In the genomic region with DNA sequence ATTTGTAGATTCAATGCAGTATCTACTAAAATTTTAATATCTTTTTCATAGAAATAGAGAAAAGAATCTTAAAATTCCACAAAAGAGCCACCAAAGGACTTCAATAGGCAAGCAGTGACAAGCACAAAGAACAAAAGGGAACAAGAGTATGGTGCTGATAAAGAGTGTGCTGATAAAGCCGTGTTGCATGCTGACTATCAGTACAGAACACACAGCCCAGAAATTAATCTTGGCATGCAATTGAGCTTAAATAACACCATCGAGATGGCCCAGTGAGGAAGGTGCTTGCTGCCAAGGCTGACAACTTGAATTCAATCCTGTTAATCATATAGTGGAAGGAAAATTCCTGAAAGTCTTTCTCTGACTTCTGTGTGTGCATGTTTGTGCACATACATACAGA, we compare ENCODE assay signal across 18 mouse cellular contexts. TPM values are rescaled to one million over a fixed set of nuclear protein-coding genes. Genes with fewer than 3 reads are reported as not detected.
DNase-seq lines count a peak whose midpoint lies in the region; ATAC-seq and TF ChIP-seq lines count a peak whose summit lies in the region.
"Had no signal": no experiment of that assay in that cellular context is flagged by ENCODE, and none has a peak within 500 bp of the region (broad histone marks: within the 10 kb centered on the region; RNA-seq: fewer than 3 reads in every experiment).

No protein-coding gene starts in this region.

- H3K4me3 ChIP-seq in heart, embryonic 11.5 days (ENCODE audit: low read depth, low read length) = no peak overlapping the region
- H3K4me3 ChIP-seq in midbrain, postnatal 0 days (ENCODE audit: low read depth, low read length) = no peak overlapping the region
- no peak overlapping the region for H3K4me3 ChIP-seq in midbrain, embryonic 13.5 days (replicated peaks)
- H3K4me3 ChIP-seq in liver, embryonic 11.5 days (ENCODE audit: low read depth, low read length) = no peak overlapping the region
- H3K4me3 ChIP-seq: embryonic facial prominence, embryonic 13.5 days; forebrain, embryonic 10.5 days had no signal

- intact Hi-C loops in heart, postnatal 14 days (cut with DNase I) = no loop called here

- H3K9me3 ChIP-seq in heart, embryonic 11.5 days (replicated peaks; ENCODE audit: control insufficient read depth, low read length) = no peaks in the 10 kb centered on the region
- no peaks in the 10 kb centered on the region for H3K9me3 ChIP-seq in midbrain, postnatal 0 days (ENCODE audit: low read length)
- no peaks in the 10 kb centered on the region for H3K9me3 ChIP-seq in midbrain, embryonic 13.5 days
- H3K9me3 ChIP-seq in liver, embryonic 11.5 days (ENCODE audit: control insufficient read depth, low read length) = no peaks in the 10 kb centered on the region
- H3K9me3 ChIP-seq: embryonic facial prominence, embryonic 13.5 days; forebrain, embryonic 10.5 days had no signal

- no peak overlapping the region for H3K9ac ChIP-seq in heart, embryonic 11.5 days (ENCODE audit: low read depth, low read length)
- H3K9ac ChIP-seq in midbrain, postnatal 0 days (replicated peaks; ENCODE audit: low read length, poor library complexity, severe bottlenecking) = no peak overlapping the region
- no peak overlapping the region for H3K9ac ChIP-seq in midbrain, embryonic 13.5 days (replicated peaks)
- no peak overlapping the region for H3K9ac ChIP-seq in liver, embryonic 11.5 days (ENCODE audit: low read depth, low read length)
- H3K9ac ChIP-seq: embryonic facial prominence, embryonic 13.5 days had no signal

- peak; percentile 84; the same call in 1 of the 2 replicates for ATAC-seq in heart, embryonic 11.5 days (replicated peaks; ENCODE audit: insufficient number of reproducible peaks, low FRiP score, low TSS enrichment)
- ATAC-seq in midbrain, postnatal 0 days (ENCODE audit: low FRiP score) = no peak
- ATAC-seq in midbrain, embryonic 13.5 days = no peak
- ATAC-seq in liver, embryonic 11.5 days (replicated peaks; ENCODE audit: low FRiP score) = peak; percentile 89

- H3K4me2 ChIP-seq in heart, embryonic 11.5 days = no peak overlapping the region
- no peak overlapping the region for H3K4me2 ChIP-seq in midbrain, postnatal 0 days (ENCODE audit: low read depth, low read length, poor library complexity, severe bottlenecking)
- H3K4me2 ChIP-seq in midbrain, embryonic 13.5 days (replicated peaks) = no peak overlapping the region
- peak overlapping the region; percentile 38 for H3K4me2 ChIP-seq in liver, embryonic 11.5 days
- H3K4me2 ChIP-seq: embryonic facial prominence, embryonic 13.5 days had no signal

- peaks cover 4% of the 10 kb centered on the region; the same call in 1 of the 2 replicates for H3K4me1 ChIP-seq in heart, embryonic 11.5 days (ENCODE audit: control insufficient read depth, insufficient read depth, low read length)
- no peaks in the 10 kb centered on the region for H3K4me1 ChIP-seq in midbrain, postnatal 0 days (ENCODE audit: insufficient read depth, low read length)
- H3K4me1 ChIP-seq in midbrain, embryonic 13.5 days (replicated peaks) = no peaks in the 10 kb centered on the region
- H3K4me1 ChIP-seq in liver, embryonic 11.5 days (replicated peaks; ENCODE audit: control insufficient read depth, insufficient read depth, low read length) = peaks cover 23% of the 10 kb centered on the region
- H3K4me1 ChIP-seq: embryonic facial prominence, embryonic 13.5 days; forebrain, embryonic 10.5 days had no signal

- H3K27ac ChIP-seq in heart, embryonic 11.5 days (ENCODE audit: low read depth, low read length) = no peak overlapping the region
- no peak overlapping the region; the same call in 1 of the 2 replicates for H3K27ac ChIP-seq in midbrain, postnatal 0 days (ENCODE audit: low read depth, low read length)
- no peak overlapping the region for H3K27ac ChIP-seq in midbrain, embryonic 13.5 days
- H3K27ac ChIP-seq in liver, embryonic 11.5 days (ENCODE audit: low read depth, low read length) = peak overlapping the region; percentile 15; the same call in 1 of the 2 replicates
- H3K27ac ChIP-seq: embryonic facial prominence, embryonic 13.5 days; forebrain, embryonic 10.5 days had no signal

- no peak for TF ChIP-seq CTCF in midbrain, postnatal 0 days (IDR thresholded peaks at IDR 0.05)

- H3K27me3 ChIP-seq in heart, embryonic 11.5 days (ENCODE audit: control insufficient read depth, insufficient read depth, low read length) = no peaks in the 10 kb centered on the region
- H3K27me3 ChIP-seq in midbrain, postnatal 0 days (ENCODE audit: insufficient read depth, low read length) = no peaks in the 10 kb centered on the region
- no peaks in the 10 kb centered on the region for H3K27me3 ChIP-seq in midbrain, embryonic 13.5 days
- H3K27me3 ChIP-seq in liver, embryonic 11.5 days (replicated peaks; ENCODE audit: control insufficient read depth, insufficient read depth, low read length) = no peaks in the 10 kb centered on the region
- H3K27me3 ChIP-seq: embryonic facial prominence, embryonic 13.5 days had no signal

- DNase-seq in heart, postnatal 14 days = no peak
- peak; percentile 54 for DNase-seq in midbrain, postnatal 0 days (ENCODE audit: low spot score)
- no peak for DNase-seq in liver, embryonic 11.5 days (ENCODE audit: low spot score)
- DNase-seq in right cerebral cortex, postnatal 10 days (ENCODE audit: low spot score in 2 of 2) = no peak
- DNase-seq in layer of hippocampus, adult 18-20 months (ENCODE audit: low spot score in 2 of 2) = no peak
- no peak for DNase-seq in ovary, postnatal 36 days (ENCODE audit: low spot score)
- DNase-seq: adrenal gland, postnatal 14 days; B cell, adult 2 months; cerebellum, postnatal 36 days; heart, postnatal 4 days; lung, postnatal 14 days; midbrain, embryonic 14.5 days; right cerebral cortex, postnatal 4 days; thymus, adult 18-20 months had no signal

- WGBS in heart, embryonic 11.5 days (ENCODE audit: insufficient replicate concordance) = 19% methylated on average over 2 of the region's 2 CpGs
- 54% methylated on average over 2 of the region's 2 CpGs for WGBS in midbrain, postnatal 0 days
- 80% methylated on average over 2 of the region's 2 CpGs for WGBS in midbrain, embryonic 13.5 days
- WGBS in liver, embryonic 11.5 days = 22% methylated on average over 2 of the region's 2 CpGs

- H3K36me3 ChIP-seq in heart, embryonic 11.5 days (ENCODE audit: control insufficient read depth, insufficient read depth, low read length) = no peaks in the 10 kb centered on the region
- H3K36me3 ChIP-seq in midbrain, postnatal 0 days (ENCODE audit: insufficient read depth, low read length) = no peaks in the 10 kb centered on the region
- H3K36me3 ChIP-seq in midbrain, embryonic 13.5 days = peaks cover 10% of the 10 kb centered on the region
- 0 out of 2 replicates have a peak, but pooled peaks cover 2% of the 10 kb centered on the region for H3K36me3 ChIP-seq in liver, embryonic 11.5 days (ENCODE audit: control insufficient read depth, insufficient read depth, low read length)
- H3K36me3 ChIP-seq: embryonic facial prominence, embryonic 13.5 days had no signal

RNA-seq across cellular contexts. Expression of gene Mindy3, which starts 50.8 kb away (rescaled TPM):
- polyA plus RNA-seq in heart, embryonic 11.5 days (2014; fragmentation: Nextera tagmentation; extraction: Ambion mirVana) = 28.8 and 29.3 TPM in 2 replicates
- total RNA-seq in heart, postnatal 14 days (2021) = 10 to 100 TPM; 21.5 to 25.9 TPM
- 44.1 and 72.3 TPM in 2 replicates for total RNA-seq in midbrain, postnatal 0 days (2014; rRNA removed)
- polyA plus RNA-seq in midbrain, postnatal 0 days (2015; fragmentation: Nextera tagmentation; extraction: Ambion mirVana) = 50.1 and 50.8 TPM in 2 replicates
- polyA plus RNA-seq in midbrain, embryonic 13.5 days (2015; fragmentation: Nextera tagmentation; extraction: Ambion mirVana) = 47.8 and 50.6 TPM in 2 replicates
- 28.8 and 33.3 TPM in 2 replicates for polyA plus RNA-seq in liver, embryonic 11.5 days (2014; fragmentation: Nextera tagmentation; extraction: Ambion mirVana)
- 10 to 100 TPM; 95.2 to 97.0 TPM for total RNA-seq in layer of hippocampus, adult 18-20 months (2021)

Comparison
In these comparisons a context has a peak if more than half of its experiments do, and no peak if none do; other contexts are left out.
1. ATAC-seq: peak in heart, embryonic 11.5 days (single experiment) and liver, embryonic 11.5 days (single experiment); none in midbrain, postnatal 0 days (single experiment) and midbrain, embryonic 13.5 days (single experiment).